Mouse (Mus musculus) embryonic facial prominence, embryonic 12.5 days (tissue): ENCODE results near the gene Znrd1. TPM values are rescaled to one million over a fixed set of nuclear protein-coding genes. Genes with fewer than 3 reads are reported as not detected.
"Not testable (repeated sequence)": the region's sequence is repeated elsewhere in the genome, so short reads cannot be mapped to it uniquely, and the experiment has no call there.

ENCODE experiments used
- ATAC-seq: fragments of 200-750 bp; cut with Nextera tagmentation; 2 replicates; pipeline ENCODE4 v1.8.0; 2017; ENCODE audit not compliant: insufficient number of reproducible peaks, insufficient read depth, low FRiP score, low TSS enrichment
- H3K27ac ChIP-seq: fragments of 300-500 bp; sonication (generic); 2 replicates; pipeline ENCODE4 v1.5.1; 2016; ENCODE audit warnings: mild to moderate bottlenecking
- H3K27me3 ChIP-seq: fragments of 300-500 bp; sonication (generic); 2 replicates; pipeline ENCODE4 v1.6.1; 2016; ENCODE audit warnings: mild to moderate bottlenecking, moderate library complexity
- H3K36me3 ChIP-seq: fragments of 300-500 bp; sonication (generic); 2 replicates; pipeline ENCODE4 v1.6.1; 2016; ENCODE audit warnings: mild to moderate bottlenecking
- H3K4me1 ChIP-seq: fragments of 300-500 bp; sonication (generic); 2 replicates; pipeline ENCODE4 v1.6.1; 2016
- H3K4me2 ChIP-seq: fragments of 300-500 bp; sonication (generic); replicated peaks from 2 replicates; pipeline ENCODE4 v1.6.1; 2016; ENCODE audit warnings: mild to moderate bottlenecking, moderate library complexity
- H3K4me3 ChIP-seq: fragments of 300-500 bp; sonication (generic); 2 replicates; pipeline ENCODE4 v1.5.1; 2016; ENCODE audit warnings: mild to moderate bottlenecking
- H3K9ac ChIP-seq: fragments of 300-500 bp; sonication (generic); 2 replicates; pipeline ENCODE4 v1.6.1; 2016; ENCODE audit warnings: mild to moderate bottlenecking, moderate library complexity
- H3K9me3 ChIP-seq: fragments of 300-500 bp; sonication (generic); 2 replicates; pipeline ENCODE4 v1.6.1; 2016; ENCODE audit warnings: mild to moderate bottlenecking, moderate library complexity
- WGBS: fragments of 180-500 bp; shearing (Covaris S2); methylation state at CpG from one replicate; pipeline ENCODE4 v1.1.7; 2016; 5-methylcytosine and 5-hydroxymethylcytosine counted together
- polyA plus RNA-seq: library from polyadenylated mRNA; unstranded; fragments of >200 nt; fragmentation: Nextera tagmentation; extraction: Ambion mirVana; gene quantifications from 2 replicates; pipeline ENCODE4 v1.2.1, GENCODE M21; 2016

The Znrd1 gene
- polyA plus RNA-seq, 1 experiment from 2014 or later, result 98.7 TPM

GRCm38 (mm10) chr17:36990630-36991029 is 32.3 kb upstream of the Znrd1 start:
- ATAC-seq, H3K4me2 ChIP-seq, H3K9ac ChIP-seq, H3K27ac ChIP-seq, H3K4me1 ChIP-seq, H3K4me3 ChIP-seq, H3K36me3 ChIP-seq, H3K9me3 ChIP-seq: not testable (repeated sequence)
- H3K27me3 ChIP-seq, result peaks cover 29% of the 10 kb centered on the region
- WGBS, result 82% methylated on average over 6 of the region's 6 CpGs

- peak within 1 kb of the TSS; percentile 21 for H3K4me3 ChIP-seq
- 20% methylated on average over 5 of the region's 5 CpGs for WGBS
- H3K27ac ChIP-seq, result no peak within 1 kb of the TSS
- H3K9ac ChIP-seq, result no peak within 1 kb of the TSS
- no peaks in the 10 kb centered on the region for H3K9me3 ChIP-seq
- no peaks in the 10 kb centered on the region for H3K36me3 ChIP-seq
- peaks cover 29% of the 10 kb centered on the region for H3K27me3 ChIP-seq
- no peak for ATAC-seq
- H3K4me2 ChIP-seq, result peak within 1 kb of the TSS; percentile 36
- H3K4me1 ChIP-seq, result peaks cover 4% of the 10 kb centered on the region; the same call in 1 of the 2 replicates
Measured at GRCm38 (mm10) chr17:36989437-36989836, 31.1 kb upstream of the Znrd1 start, which contains the start of gene H2-M5. Gene H2-M5, minus strand, starts transcription at chr17:36989537.

- 4% methylated on average over 24 of the region's 24 CpGs for WGBS
- Histone ChIP-seq H3K9ac (no peak overlapping the region), H3K36me3 (no peaks in the 10 kb centered on the region), H3K4me3 (peak overlapping the region; percentile 21), H3K4me2 (peak overlapping the region; percentile 36), H3K4me1 (peaks cover 4% of the 10 kb centered on the region; the same call in 1 of the 2 replicates), H3K27ac (no peak overlapping the region), H3K9me3 (no peaks in the 10 kb centered on the region), H3K27me3 (peaks cover 29% of the 10 kb centered on the region)
- no peak for ATAC-seq
Measured at GRCm38 (mm10) chr17:36988475-36988874, 30.1 kb upstream of the Znrd1 start.

GRCm38 (mm10) chr17:36982253-36983155 is 24.1 kb upstream of the Znrd1 start:
- no peaks in the 10 kb centered on the region for H3K9me3 ChIP-seq
- H3K27ac ChIP-seq, result no peak overlapping the region
- H3K4me1 ChIP-seq, result peaks cover 8% of the 10 kb centered on the region; the same call in 1 of the 2 replicates
- no peak overlapping the region for H3K4me2 ChIP-seq
- H3K36me3 ChIP-seq, result no peaks in the 10 kb centered on the region
- peaks cover 24% of the 10 kb centered on the region for H3K27me3 ChIP-seq
- no peak for ATAC-seq
- 28% methylated on average over 5 of the region's 5 CpGs for WGBS
- no peak overlapping the region for H3K9ac ChIP-seq
- H3K4me3 ChIP-seq, result no peak overlapping the region

- H3K4me3 ChIP-seq, result 0 out of 2 replicates have a peak overlapping the region, but pooled peaks have one; percentile 15
Measured at GRCm38 (mm10) chr17:36981845-36982244, 23.5 kb upstream of the Znrd1 start.

GRCm38 (mm10) chr17:36981221-36981813 is 23.0 kb upstream of the Znrd1 start, which contains the start of gene 2410137M14Rik:
Gene 2410137M14Rik, minus strand, starts transcription at chr17:36981237.
- H3K4me3 ChIP-seq, result 0 out of 2 replicates have a peak within 1 kb of the TSS, but pooled peaks have one; percentile 15
- peaks cover 8% of the 10 kb centered on the region; the same call in 1 of the 2 replicates for H3K4me1 ChIP-seq
- H3K9ac ChIP-seq, result no peak within 1 kb of the TSS
- no peaks in the 10 kb centered on the region for H3K9me3 ChIP-seq
- H3K4me2 ChIP-seq, result peak within 1 kb of the TSS; percentile 32
- WGBS, result 13% methylated on average over 18 of the region's 18 CpGs
- H3K27me3 ChIP-seq, result peaks cover 15% of the 10 kb centered on the region; the same call in 1 of the 2 replicates
- H3K27ac ChIP-seq, result no peak within 1 kb of the TSS
- no peak; the same call in 1 of the 2 replicates for ATAC-seq
- H3K36me3 ChIP-seq, result no peaks in the 10 kb centered on the region

More at GRCm38 (mm10) chr17:36981845-36982244, 23.5 kb upstream of the Znrd1 start:
- peaks cover 19% of the 10 kb centered on the region; the same call in 1 of the 2 replicates for H3K27me3 ChIP-seq
- H3K27ac ChIP-seq, result no peak overlapping the region
- no peak overlapping the region for H3K9ac ChIP-seq
- WGBS, result 6% methylated on average over 4 of the region's 4 CpGs
- ATAC-seq, result no peak
- H3K4me2 ChIP-seq, result peak overlapping the region; percentile 32; the same call in 1 of the 2 replicates
- H3K36me3 ChIP-seq, result no peaks in the 10 kb centered on the region
- no peaks in the 10 kb centered on the region for H3K9me3 ChIP-seq
- peaks cover 8% of the 10 kb centered on the region; the same call in 1 of the 2 replicates for H3K4me1 ChIP-seq

GRCm38 (mm10) chr17:36973271-36973787 is 15.0 kb upstream of the Znrd1 start:
- H3K9me3 ChIP-seq, result no peaks in the 10 kb centered on the region
- no peak for ATAC-seq
- H3K4me1 ChIP-seq, result no peaks in the 10 kb centered on the region
- no peaks in the 10 kb centered on the region for H3K27me3 ChIP-seq
- no peak overlapping the region for H3K4me3 ChIP-seq
- H3K36me3 ChIP-seq, result no peaks in the 10 kb centered on the region
- H3K27ac ChIP-seq, result no peak overlapping the region
- no peak overlapping the region for H3K4me2 ChIP-seq
- H3K9ac ChIP-seq, result no peak overlapping the region
- 62% methylated on average over 8 of the region's 8 CpGs for WGBS

- Histone ChIP-seq H3K4me2 (no peak overlapping the region), H3K9me3 (no peaks in the 10 kb centered on the region), H3K4me1 (no peaks in the 10 kb centered on the region), H3K27ac (no peak overlapping the region), H3K27me3 (no peaks in the 10 kb centered on the region), H3K9ac (no peak overlapping the region), H3K4me3 (no peak overlapping the region), H3K36me3 (no peaks in the 10 kb centered on the region)
- ATAC-seq, result no peak
- WGBS, result 80% methylated on average over 3 of the region's 3 CpGs
Measured at GRCm38 (mm10) chr17:36972791-36973190, 14.4 kb upstream of the Znrd1 start.

- Histone ChIP-seq H3K9ac (no peak overlapping the region), H3K27me3 (no peaks in the 10 kb centered on the region), H3K4me1 (no peaks in the 10 kb centered on the region), H3K27ac (no peak overlapping the region), H3K4me3 (no peak overlapping the region), H3K9me3 (no peaks in the 10 kb centered on the region), H3K36me3 (no peaks in the 10 kb centered on the region), H3K4me2 (no peak overlapping the region)
- WGBS, result 88% methylated on average over 6 of the region's 6 CpGs
- no peak for ATAC-seq
Measured at GRCm38 (mm10) chr17:36971172-36971850, 13.0 kb upstream of the Znrd1 start.

- Histone ChIP-seq H3K27me3 (no peaks in the 10 kb centered on the region), H3K4me2 (no peak overlapping the region), H3K9ac (no peak overlapping the region), H3K4me1 (no peaks in the 10 kb centered on the region), H3K4me3 (no peak overlapping the region), H3K27ac (no peak overlapping the region), H3K9me3 (no peaks in the 10 kb centered on the region), H3K36me3 (no peaks in the 10 kb centered on the region)
- ATAC-seq, result no peak
- WGBS, result 84% methylated on average over 14 of the region's 14 CpGs
Measured at GRCm38 (mm10) chr17:36970316-36970890, 12.0 kb upstream of the Znrd1 start.

- H3K9me3 ChIP-seq, result no peaks in the 10 kb centered on the region
Measured at GRCm38 (mm10) chr17:36966875-36967274, 8.5 kb upstream of the Znrd1 start.

More at GRCm38 (mm10) chr17:36966875-36967274, 8.5 kb upstream of the Znrd1 start:
- H3K4me3 ChIP-seq, result no peak overlapping the region
- H3K4me1 ChIP-seq, result no peaks in the 10 kb centered on the region
- H3K36me3 ChIP-seq, result no peaks in the 10 kb centered on the region
- no peak overlapping the region for H3K9ac ChIP-seq
- H3K27ac ChIP-seq, result no peak overlapping the region
- no peaks in the 10 kb centered on the region for H3K27me3 ChIP-seq
- WGBS, result 66% methylated on average over 1 of the region's 1 CpGs
- no peak overlapping the region for H3K4me2 ChIP-seq
- ATAC-seq, result no peak
